Mouse (Mus musculus) cerebellum, postnatal 4 days (tissue): ENCODE results near the gene Dnah7b.
"Not testable (repeated sequence)": the region's sequence is repeated elsewhere in the genome, so short reads cannot be mapped to it uniquely, and the experiment has no call there.

Experiments
- DNase-seq, 2 experiments: peaks; one replicate each; pipeline ENCODE4 v3.0.0; 2022; ENCODE audit warnings: low spot score in 2 of 2, mixed read lengths in 1 of 2

The Dnah7b gene

DNA sequence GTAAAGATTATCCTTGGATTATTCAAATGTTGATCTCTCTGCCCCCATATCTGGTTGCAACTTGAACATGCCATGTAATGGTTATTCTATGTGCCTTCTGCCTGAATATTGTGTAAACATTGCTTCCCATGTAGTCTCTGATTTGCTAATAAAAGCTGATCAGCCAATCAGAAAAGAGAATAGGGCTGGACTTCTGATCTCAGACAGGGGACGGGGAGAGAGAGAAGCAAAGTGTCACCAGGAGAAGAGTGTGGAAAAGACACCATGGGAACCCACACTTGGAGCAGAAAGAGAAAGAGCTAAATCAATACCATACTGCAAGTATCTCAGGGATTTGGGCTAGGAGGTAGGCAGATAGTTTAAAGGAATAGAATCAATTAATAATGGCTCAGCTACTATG is at the start of gene Dnah7b:
TSS of gene Dnah7b (plus strand) at position 301 of the 400 bp plus-strand sequence.
- DNase-seq = no peak

GRCm38 (mm10) chr1:46018382-46018977 is 47.6 kb upstream of the Dnah7b start:
- DNase-seq = peak in 1 of 2 experiments; percentile 22

DNA sequence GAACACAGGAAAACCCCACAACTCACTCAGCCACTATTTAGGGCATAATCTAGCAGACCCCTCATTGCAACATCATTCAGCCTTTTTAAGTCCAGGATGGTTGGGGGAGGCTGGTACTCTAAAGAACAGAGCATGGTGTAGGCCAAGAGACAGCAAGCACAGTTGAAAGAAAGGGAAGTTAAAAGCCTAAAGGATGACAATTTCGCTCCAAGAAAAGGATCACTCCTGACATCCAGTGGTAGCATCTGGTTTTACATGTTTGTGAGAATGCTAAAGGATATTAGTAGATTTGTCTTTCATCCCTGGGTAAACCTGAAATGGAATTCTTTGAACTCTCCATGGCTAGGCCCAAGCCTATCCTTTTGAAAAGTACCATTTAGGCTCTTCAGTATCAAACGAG is 43.9 kb upstream of the Dnah7b start:
- peak in 1 of 2 experiments; percentile 27 for DNase-seq

GRCm38 (mm10) chr1:46031993-46032555 is 34.0 kb upstream of the Dnah7b start:
- DNase-seq = no peak

DNA sequence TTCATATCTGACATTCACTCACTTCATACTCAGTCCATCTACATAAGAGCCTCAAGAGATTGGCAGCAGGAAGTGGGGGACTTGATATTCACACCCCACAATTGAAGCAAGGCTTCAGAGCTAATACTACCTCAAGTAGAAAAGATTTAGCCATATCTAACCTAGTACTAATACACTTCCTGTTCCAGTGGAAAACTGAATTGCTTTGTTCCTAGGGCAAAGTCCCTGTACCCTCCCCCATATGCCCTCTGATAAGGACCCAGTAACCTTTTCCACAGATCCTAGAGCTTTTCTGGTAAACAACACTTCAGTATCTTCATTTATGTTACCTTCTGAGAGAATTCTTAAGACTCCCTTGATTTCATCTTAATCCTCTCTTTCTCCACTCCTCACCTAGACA is 17.9 kb upstream of the Dnah7b start:
- DNase-seq = no peak

- DNase-seq = peak; percentile 29 to 57
Observed at GRCm38 (mm10) chr1:46066484-46067251, 553 bp downstream of the Dnah7b start.

- DNase-seq = not testable (repeated sequence)
Observed at GRCm38 (mm10) chr1:46068787-46069186, 2.7 kb downstream of the Dnah7b start.

DNA sequence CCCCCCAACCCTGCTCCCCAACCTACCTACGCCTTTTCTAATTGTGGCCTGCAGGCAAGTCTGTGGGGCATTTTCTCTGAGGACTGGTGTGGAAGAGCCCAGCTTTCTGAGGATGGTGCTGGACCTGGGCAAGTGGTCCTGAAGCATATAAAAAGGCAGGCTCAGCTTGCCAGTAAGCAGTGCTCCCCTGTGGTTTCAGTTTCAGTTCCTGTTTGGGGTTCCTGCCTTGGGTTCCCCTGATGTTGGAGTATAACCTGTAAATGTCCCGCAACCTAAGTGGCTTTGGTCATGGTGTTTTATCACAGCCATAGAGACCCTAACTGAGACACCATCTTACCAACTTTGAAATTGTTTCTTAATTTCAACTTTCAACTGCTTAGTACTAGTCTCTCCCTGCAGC is 11.8 kb downstream of the Dnah7b start:
- DNase-seq = no peak

GRCm38 (mm10) chr1:46100484-46100883 is 34.4 kb downstream of the Dnah7b start:
- no peak for DNase-seq

GRCm38 (mm10) chr1:46112606-46113005 is 46.5 kb downstream of the Dnah7b start:
- DNase-seq = not testable (repeated sequence)

- DNase-seq = not testable (repeated sequence)
Observed at GRCm38 (mm10) chr1:46117179-46117578, 51.1 kb downstream of the Dnah7b start.

GRCm38 (mm10) chr1:46128058-46128457 is 61.9 kb downstream of the Dnah7b start:
- no peak for DNase-seq

DNA sequence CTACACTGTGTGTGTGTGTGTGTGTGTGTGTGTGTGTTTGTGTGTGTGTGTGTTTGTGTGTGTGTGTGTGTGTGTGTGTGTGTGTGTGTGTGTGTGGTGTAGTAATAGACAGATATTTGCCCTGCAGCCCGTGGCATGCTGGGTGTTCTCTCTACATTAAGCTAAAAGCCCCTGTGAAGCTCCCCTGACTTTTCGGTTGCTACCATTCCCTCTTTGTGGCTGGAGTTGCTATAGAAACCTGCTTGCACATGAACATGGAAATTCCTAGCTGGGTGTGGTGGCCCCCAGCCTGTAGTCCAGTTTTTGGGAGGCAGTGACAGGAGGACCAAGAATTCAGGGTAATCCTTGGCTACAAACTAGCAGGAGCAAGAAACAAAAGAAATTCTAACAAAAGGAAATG is 130.7 kb downstream of the Dnah7b start:
- not testable (repeated sequence) for DNase-seq

DNA sequence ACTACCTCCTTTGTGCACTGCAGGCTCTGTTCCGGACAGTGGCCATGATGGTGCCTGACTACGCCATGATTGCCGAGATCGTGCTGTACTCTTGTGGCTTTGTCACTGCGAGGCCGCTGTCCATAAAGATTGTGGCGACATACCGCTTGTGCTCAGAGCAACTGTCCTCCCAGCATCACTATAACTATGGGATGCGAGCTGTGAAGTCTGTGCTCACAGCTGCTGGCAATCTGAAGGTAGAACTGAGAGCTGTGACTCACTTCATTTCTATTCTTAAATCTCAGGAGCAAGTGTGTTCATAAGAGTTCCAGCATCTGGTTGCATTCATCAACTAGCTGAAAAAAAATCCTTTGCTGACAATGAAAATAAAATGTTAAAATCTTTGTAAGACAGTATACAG is 135.1 kb downstream of the Dnah7b start:
- DNase-seq = not testable (repeated sequence)

DNA sequence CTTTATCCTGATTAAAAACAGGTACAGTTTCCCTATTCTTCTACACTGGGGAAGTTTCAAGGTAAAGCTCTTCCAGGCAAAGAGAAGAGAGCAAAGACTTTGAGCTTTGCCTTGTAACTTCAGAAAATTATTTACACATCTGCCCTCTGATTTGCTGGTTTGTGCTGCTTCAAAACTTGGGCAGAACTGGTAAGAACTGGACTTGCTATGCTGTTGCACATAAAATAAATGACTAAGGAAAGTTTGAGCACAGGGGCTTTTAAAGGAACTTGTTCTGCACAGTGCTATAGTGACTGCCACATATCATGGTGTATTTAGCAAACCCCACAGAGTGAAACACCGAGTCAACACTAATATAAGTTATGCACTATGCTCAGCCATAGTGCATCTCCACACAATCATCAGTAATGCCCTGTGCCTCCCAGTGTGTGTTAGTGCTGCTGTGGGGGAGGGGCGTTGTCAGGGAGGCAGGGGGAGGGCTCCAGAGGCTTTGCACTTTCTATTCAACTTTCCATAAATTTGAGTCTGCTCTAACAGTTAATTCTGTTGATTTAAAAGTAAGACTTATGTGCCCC is 144.0 kb downstream of the Dnah7b start:
- not testable (repeated sequence) for DNase-seq

DNA sequence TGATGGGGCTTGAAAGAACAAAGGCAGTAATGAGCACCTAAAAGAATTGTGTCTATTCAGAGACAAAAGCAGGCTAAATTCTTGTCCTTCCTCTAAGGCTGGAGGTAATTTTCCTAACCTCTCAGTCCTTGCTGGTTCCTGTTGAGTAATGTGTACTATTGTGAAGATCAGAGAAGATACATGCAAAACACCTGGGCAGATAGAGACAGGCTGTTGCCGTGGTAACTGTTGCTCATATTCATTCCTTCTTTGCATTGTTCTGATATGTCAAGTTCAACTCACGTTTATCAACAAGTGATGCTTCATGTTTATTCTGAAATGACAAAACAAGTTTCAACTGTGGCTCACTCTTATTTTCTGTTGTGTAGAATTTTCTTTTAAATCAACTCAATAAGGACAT is 156.6 kb downstream of the Dnah7b start:
- not testable (repeated sequence) for DNase-seq

DNA sequence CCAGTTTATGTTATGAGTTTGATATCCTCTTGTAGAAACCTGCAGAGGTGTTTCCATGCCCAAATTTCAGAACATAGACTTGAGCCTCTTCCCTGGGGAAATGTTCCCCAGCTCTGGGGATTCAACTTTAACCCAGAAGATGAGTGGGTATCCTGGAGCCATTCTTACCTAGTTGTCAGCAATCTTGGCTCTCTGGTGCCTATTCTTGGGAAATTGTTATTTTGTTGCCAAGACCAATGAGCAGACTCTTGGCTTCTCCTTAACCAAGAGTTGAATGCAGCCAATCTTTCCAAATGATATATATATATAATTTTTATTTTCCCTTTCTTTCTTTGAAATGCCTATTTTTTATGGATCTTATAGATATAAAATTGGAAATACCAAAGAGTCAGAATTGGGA is 160.0 kb downstream of the Dnah7b start:
- not testable (repeated sequence) for DNase-seq

- not testable (repeated sequence) for DNase-seq
Observed at GRCm38 (mm10) chr1:46268841-46269240, 202.7 kb downstream of the Dnah7b start.

DNA sequence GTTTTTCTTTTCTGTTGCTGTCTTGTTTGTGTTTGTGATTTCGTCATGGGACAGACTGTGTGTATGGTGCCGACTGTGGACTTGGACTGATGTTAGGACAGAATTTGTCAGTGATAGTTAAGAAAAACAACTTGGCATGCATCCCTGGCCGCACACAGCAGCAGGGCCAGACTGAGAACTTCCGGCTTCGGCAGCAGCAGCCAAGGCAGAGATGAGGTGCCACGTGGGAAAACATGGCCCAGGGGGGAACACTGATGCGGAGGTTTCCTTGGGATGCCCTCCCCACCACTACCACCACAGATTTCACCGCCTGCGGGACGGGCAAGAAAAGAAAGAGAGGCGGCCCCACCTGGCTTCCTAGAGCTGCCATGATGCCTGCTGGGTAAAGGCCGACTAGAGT is 205.8 kb downstream of the Dnah7b start:
- DNase-seq = no peak

- not testable (repeated sequence) for DNase-seq
Observed at GRCm38 (mm10) chr1:46278057-46278910, 212.2 kb downstream of the Dnah7b start.

GRCm38 (mm10) chr1:46278911-46279565 is 212.9 kb downstream of the Dnah7b start:
- not testable (repeated sequence) for DNase-seq
